Mouse (Mus musculus) E14TG2a.4 (cell line): ENCODE data around the gene Spag8.

Source experiments
- CTCF ChIP-seq: conservative IDR thresholded peaks from 2 replicates; pipeline ENCODE4 v1.5.1; 2014; ENCODE audit warnings: low read length
- POU5F1 ChIP-seq: IDR thresholded peaks from 2 replicates; pipeline ENCODE4 v1.6.1; 2014; ENCODE audit warnings: low read length, borderline replicate concordance

GRCm38 (mm10) chr4:43657146-43657545 lies 3.8 kb upstream of the Spag8 start:
- TF ChIP-seq CTCF: no peak
- no peak for TF ChIP-seq POU5F1
